In the genomic region with DNA sequence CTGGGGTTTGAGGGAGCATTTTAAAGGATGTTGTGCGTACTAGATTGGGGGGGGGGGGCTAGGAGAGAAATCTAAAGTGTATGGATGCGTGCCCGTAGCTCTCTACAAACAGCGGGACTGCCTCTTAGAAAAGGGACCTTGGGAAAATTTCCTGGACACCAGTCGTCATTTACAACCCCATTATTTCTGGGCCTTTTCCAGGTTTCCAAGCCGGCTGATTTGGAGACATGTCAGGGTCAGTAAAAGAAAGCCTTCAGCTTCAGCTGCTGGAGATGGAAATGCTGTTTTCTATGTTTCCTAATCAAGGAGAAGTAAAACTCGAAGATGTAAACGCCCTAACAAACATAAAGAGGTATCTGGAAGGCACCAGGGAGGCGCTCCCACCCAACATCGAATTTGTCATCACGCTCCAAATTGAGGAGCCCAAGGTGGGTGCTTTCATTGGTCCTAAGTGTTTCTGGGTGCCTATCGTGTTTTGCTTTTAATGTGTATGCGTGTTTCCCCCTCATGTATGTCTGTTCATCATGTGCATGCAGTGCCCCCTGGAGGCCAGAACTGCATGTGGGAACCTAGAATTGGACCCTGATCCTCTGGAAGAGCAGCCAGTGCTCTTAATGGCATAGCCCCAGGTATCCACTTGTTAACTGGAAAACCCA, we compare ENCODE assay signal across 8 mouse cellular contexts. TPM values are rescaled to one million over a fixed set of nuclear protein-coding genes. Genes with fewer than 3 reads are reported as not detected.
DNase-seq lines count a peak whose midpoint lies in the region; ATAC-seq lines count a peak whose summit lies in the region.

No protein-coding gene starts in this region.

- no peaks in the 10 kb centered on the region for H3K9me3 ChIP-seq in hindbrain, embryonic 16.5 days (ENCODE audit: control insufficient read depth, low read length)

- no peak for ATAC-seq in hindbrain, embryonic 16.5 days

- H3K9ac ChIP-seq in hindbrain, embryonic 16.5 days (ENCODE audit: low read depth, low read length) = peak overlapping the region; percentile 80

- H3K4me1 ChIP-seq in hindbrain, embryonic 16.5 days (ENCODE audit: control insufficient read depth, insufficient read depth, low read depth, low read length) = peaks cover 9% of the 10 kb centered on the region

- no peaks in the 10 kb centered on the region; the same call in 1 of the 2 replicates for H3K36me3 ChIP-seq in hindbrain, embryonic 16.5 days (ENCODE audit: control insufficient read depth, insufficient read depth, low read length)

- peak; percentile 82 for DNase-seq in T-cell, adult 2 months (ENCODE audit: low spot score)
- peak; percentile 81 to 82 for DNase-seq in cerebellum, postnatal 36 days
- DNase-seq in gastrocnemius, adult 18-20 months (ENCODE audit: low spot score) = peak; percentile 71
- peak; percentile 75 for DNase-seq in left cerebral cortex, adult 11 months (ENCODE audit: low spot score)
- DNase-seq in lung, postnatal 4 days = peak; percentile 77 to 86
- peak; percentile 88 for DNase-seq in retina, postnatal 1 day
- DNase-seq in thymus, postnatal 4 days = peak; percentile 95

- peak overlapping the region; percentile 82 for H3K4me3 ChIP-seq in hindbrain, embryonic 16.5 days (ENCODE audit: low read length)

- H3K27ac ChIP-seq in hindbrain, embryonic 16.5 days (ENCODE audit: low read depth, low read length) = peak overlapping the region; percentile 57; the same call in 1 of the 2 replicates

- peak overlapping the region; percentile 100 for H3K4me2 ChIP-seq in hindbrain, embryonic 16.5 days (ENCODE audit: low read length)

- H3K27me3 ChIP-seq in hindbrain, embryonic 16.5 days (replicated peaks; ENCODE audit: control insufficient read depth, insufficient read depth, low read length) = no peaks in the 10 kb centered on the region

- WGBS in hindbrain, embryonic 16.5 days = 6% methylated on average over 13 of the region's 13 CpGs

RNA-seq across cellular contexts. Expression of gene Rwdd2a, which starts 1.0 kb away (rescaled TPM):
- under 1 TPM; 0.28 to 0.34 TPM for total RNA-seq in gastrocnemius, adult 18-20 months (2021)
- 37.2 and 48.9 TPM in 2 replicates for polyA plus RNA-seq in hindbrain, embryonic 16.5 days (2015; fragmentation: Nextera tagmentation; extraction: Ambion mirVana)

RNA-seq across cellular contexts. Expression of gene Pgm3, which starts 1.1 kb away (rescaled TPM):
- total RNA-seq in gastrocnemius, adult 18-20 months (2021) = 1 to 10 TPM; 3.3 to 4.6 TPM
- polyA plus RNA-seq in hindbrain, embryonic 16.5 days (2015; fragmentation: Nextera tagmentation; extraction: Ambion mirVana) = 36.1 and 39.8 TPM in 2 replicates
